Mouse (Mus musculus) embryonic facial prominence, embryonic 15.5 days (tissue): ENCODE data around the gene Gabra6. TPM values are rescaled to one million over a fixed set of nuclear protein-coding genes. Genes with fewer than 3 reads are reported as not detected.

Source experiments
- ATAC-seq: fragments of 200-750 bp; cut with Nextera tagmentation; 2 replicates; pipeline ENCODE4 v1.8.0; 2017; ENCODE audit warnings: low read depth, moderate TSS enrichment; ENCODE audit not compliant: insufficient number of reproducible peaks, low FRiP score, low TSS enrichment
- H3K27ac ChIP-seq: fragments of 300-500 bp; sonication (generic); replicated peaks from 2 replicates; pipeline ENCODE4 v1.5.1; 2015; ENCODE audit warnings: mild to moderate bottlenecking, inconsistent platforms
- H3K27me3 ChIP-seq: fragments of 300-500 bp; sonication (generic); 2 replicates; pipeline ENCODE4 v1.6.1; 2015; ENCODE audit warnings: inconsistent platforms
- H3K36me3 ChIP-seq: fragments of 300-500 bp; sonication (generic); 2 replicates; pipeline ENCODE4 v1.6.1; 2015; ENCODE audit warnings: mild to moderate bottlenecking, inconsistent platforms
- H3K4me1 ChIP-seq: fragments of 300-500 bp; sonication (generic); 2 replicates; pipeline ENCODE4 v1.6.1; 2015; ENCODE audit warnings: inconsistent platforms
- H3K4me2 ChIP-seq: fragments of 300-500 bp; sonication (generic); replicated peaks from 2 replicates; pipeline ENCODE4 v1.6.1; 2015; ENCODE audit warnings: mild to moderate bottlenecking, inconsistent platforms
- H3K4me3 ChIP-seq: fragments of 300-500 bp; sonication (generic); replicated peaks from 2 replicates; pipeline ENCODE4 v1.5.1; 2015; ENCODE audit warnings: mild to moderate bottlenecking, inconsistent platforms
- H3K9ac ChIP-seq: fragments of 300-500 bp; sonication (generic); 2 replicates; pipeline ENCODE4 v1.6.1; 2015; ENCODE audit warnings: inconsistent platforms
- H3K9me3 ChIP-seq: fragments of 300-500 bp; sonication (generic); replicated peaks from 2 replicates; pipeline ENCODE4 v1.6.1; 2016; ENCODE audit warnings: inconsistent platforms
- WGBS: fragments of 180-500 bp; shearing (Covaris S2); methylation state at CpG from one replicate; pipeline ENCODE4 v1.1.7; 2015; 5-methylcytosine and 5-hydroxymethylcytosine counted together
- polyA plus RNA-seq: library from polyadenylated mRNA; unstranded; fragments of >200 nt; fragmentation: Nextera tagmentation; extraction: Ambion mirVana; gene quantifications from 2 replicates; pipeline ENCODE4 v1.2.1, GENCODE M21; 2015

The Gabra6 gene
- polyA plus RNA-seq, 1 experiment from 2014 or later = not detected

- H3K4me1 ChIP-seq = no peaks in the 10 kb centered on the region
- H3K27me3 ChIP-seq = no peaks in the 10 kb centered on the region
- H3K4me2 ChIP-seq = no peak overlapping the region
- H3K9ac ChIP-seq = no peak overlapping the region
- WGBS = 80% methylated on average over 3 of the region's 3 CpGs
- ATAC-seq = no peak
- no peaks in the 10 kb centered on the region for H3K36me3 ChIP-seq
- no peak overlapping the region for H3K27ac ChIP-seq
- H3K9me3 ChIP-seq = no peaks in the 10 kb centered on the region
- H3K4me3 ChIP-seq = no peak overlapping the region
Observed at GRCm38 (mm10) chr11:42258978-42259377, 61.9 kb downstream of the Gabra6 start.

Other genes with a start within 250 kb of the Gabra6 start
- gene Gabra1, start 138.1 kb downstream of the Gabra6 start, polyA plus RNA-seq = 3.6 and 3.8 TPM in 2 replicates
- 1.3 and 1.7 TPM in 2 replicates for gene Gabrb2, start 98.7 kb upstream of the Gabra6 start, polyA plus RNA-seq